Mouse (Mus musculus) T-cell, adult 2 months (primary cell): ENCODE measurements around the gene Sult6b2.

Source experiments
- DNase-seq: peaks from one replicate; pipeline ENCODE4 v3.0.0; 2022; ENCODE audit warnings: low spot score

The Sult6b2 gene

GRCm38 (mm10) chr6:142738225-142738624 lies 66.1 kb downstream of the Sult6b2 start:
- no peak for DNase-seq

- DNase-seq = peak; percentile 44
Measured at GRCm38 (mm10) chr6:142735302-142736005, 68.8 kb downstream of the Sult6b2 start.
